Mouse (Mus musculus) stomach, postnatal 0 days (tissue): ENCODE results near the gene Fam131c.

Source experiments
- CTCF ChIP-seq: IDR thresholded peaks from 2 replicates; pipeline ENCODE4 v1.5.1; 2016; ENCODE audit warnings: antibody characterized with exemption, low read depth, mild to moderate bottlenecking, moderate library complexity
- EP300 ChIP-seq: optimal IDR thresholded peaks from 2 replicates; pipeline ENCODE3; 2016; ENCODE audit warnings: antibody characterized with exemption

GRCm38 (mm10) chr4:141336196-141336595 lies 31.8 kb upstream of the Fam131c start:
- TF ChIP-seq CTCF (no peak), EP300 (no peak)
